Mouse (Mus musculus) heart, postnatal 25 days (tissue): ENCODE data around the gene 1700029F12Rik. TPM values are rescaled to one million over a fixed set of nuclear protein-coding genes. Genes with fewer than 3 reads are reported as not detected.

Experiments used
- DNase-seq: peaks from one replicate; pipeline ENCODE4 v3.0.0; 2022; ENCODE audit warnings: low spot score
- intact Hi-C: fragments of 180-260 bp; cut with DNase I; formaldehyde crosslinking; loops from one replicate; pipeline ENCODE4 v1.15.1; 2025
- total RNA-seq, 2 experiments: library from RNA; stranded (reverse); gene quantifications; 2 replicates each; pipeline ENCODE4 v1.2.3; 2021

Gene 1700029F12Rik
- total RNA-seq, 2 experiments from 2014 or later, result not detected

DNA sequence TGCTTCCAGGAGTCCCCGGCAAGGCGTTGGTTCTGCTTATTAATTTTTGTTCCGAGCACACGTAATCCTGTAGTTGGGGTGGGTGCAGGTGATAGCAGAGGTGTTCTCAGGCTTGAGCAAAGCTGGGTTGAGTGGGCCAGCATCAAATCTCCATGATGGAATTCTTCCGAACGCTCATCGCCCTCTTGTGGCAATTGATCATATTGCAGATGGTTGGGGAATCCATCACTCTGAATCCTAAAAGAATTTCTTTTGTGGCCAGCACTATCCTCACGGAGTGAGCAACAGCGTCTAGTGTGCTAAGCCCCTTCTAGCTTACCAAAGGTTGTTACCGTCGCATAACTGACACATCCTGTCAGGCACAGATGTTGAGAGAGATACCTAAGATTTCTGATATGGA lies 18.5 kb upstream of the 1700029F12Rik start:
- intact Hi-C loops, result loop anchor here (10.0 kb wide), 1 partner anchor 198 kb away; no protein-coding TSS in a partner anchor
- no peak for DNase-seq

DNA sequence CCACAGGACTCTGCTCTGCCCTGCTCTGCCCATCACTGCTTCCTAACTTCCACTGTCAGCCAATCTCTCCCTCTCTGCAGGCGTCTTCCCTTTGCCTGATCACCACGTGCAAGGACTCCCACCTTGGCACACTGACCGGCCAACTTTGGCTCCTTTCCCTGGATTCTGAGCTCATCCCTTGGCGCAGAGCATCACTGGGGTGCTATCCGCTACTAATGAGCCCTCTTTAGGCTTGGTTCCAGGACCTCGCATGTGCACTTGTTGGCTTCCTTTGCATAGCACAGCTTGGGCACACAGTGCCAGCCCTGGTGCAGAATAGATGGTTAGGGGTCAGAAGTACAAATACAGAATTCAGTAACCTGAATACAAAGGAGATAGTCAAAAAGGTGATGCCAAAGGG lies 17.0 kb upstream of the 1700029F12Rik start:
- no peak for DNase-seq
- intact Hi-C loops, result loop anchor here (10.0 kb wide), 1 partner anchor 196 kb away; no protein-coding TSS in a partner anchor

DNA sequence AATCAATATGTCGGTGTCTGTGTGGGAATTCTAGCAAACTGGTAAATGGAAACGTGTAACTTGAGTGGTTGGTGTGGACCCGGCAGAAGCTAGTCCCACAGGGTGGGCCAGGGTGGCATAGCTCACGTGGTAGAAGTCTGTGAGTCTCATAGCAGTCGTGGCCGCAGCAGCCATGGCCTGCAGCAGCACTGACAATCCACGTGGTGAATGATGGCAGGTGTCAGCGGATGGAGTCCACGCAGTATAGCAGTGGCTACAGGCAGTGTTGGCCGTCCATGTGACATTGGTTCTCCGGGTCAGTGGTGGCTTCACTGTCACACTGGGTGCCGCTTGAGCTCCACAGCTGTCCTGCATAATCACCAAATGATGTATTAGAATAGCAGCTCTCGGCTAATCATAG lies 4.1 kb downstream of the 1700029F12Rik start:
- intact Hi-C loops, result no loop called here
- DNase-seq, result no peak

DNA sequence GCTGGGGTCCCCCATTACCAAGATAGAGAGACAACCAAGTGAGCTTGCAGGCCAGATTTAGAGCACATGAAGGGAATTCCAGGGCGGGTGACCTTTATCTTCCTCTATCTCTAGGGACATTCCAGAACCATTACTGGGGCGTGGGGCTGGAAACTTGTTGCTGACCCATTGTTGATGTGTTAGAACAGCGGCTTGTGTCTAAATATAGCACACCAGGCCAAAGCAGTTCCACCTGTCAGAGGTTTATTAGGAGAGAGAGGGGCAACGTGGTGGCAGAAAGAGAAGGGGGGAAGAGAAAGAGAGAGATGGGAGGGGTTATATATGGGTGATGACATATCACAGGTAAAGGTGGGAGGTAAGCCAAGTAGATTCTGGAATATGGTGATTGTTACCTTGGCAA lies 12.3 kb downstream of the 1700029F12Rik start:
- no peak for DNase-seq

DNA sequence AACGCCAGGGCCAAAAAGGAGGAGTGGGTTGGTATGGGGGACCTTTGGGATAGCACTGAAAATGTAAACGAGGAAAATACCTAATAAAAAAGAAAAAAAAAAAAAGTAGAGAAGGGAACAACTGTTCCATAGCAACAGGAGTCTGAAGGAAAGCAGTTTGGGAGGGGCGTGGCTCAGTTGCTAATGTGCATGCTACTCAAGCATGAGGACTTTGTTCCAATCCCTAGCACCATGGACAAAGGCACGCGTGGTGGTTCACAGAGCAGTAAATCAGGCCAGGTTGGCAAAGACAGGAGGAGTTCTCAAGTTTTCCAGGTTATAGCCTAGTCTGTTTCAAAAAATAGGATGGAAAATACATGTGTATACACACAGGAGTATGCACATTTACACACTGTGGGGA lies 14.0 kb downstream of the 1700029F12Rik start:
- DNase-seq, result no peak
- intact Hi-C loops, result no loop called here

More for the DNA sequence above, 12.3 kb downstream of the 1700029F12Rik start:
- intact Hi-C loops, result no loop called here

DNA sequence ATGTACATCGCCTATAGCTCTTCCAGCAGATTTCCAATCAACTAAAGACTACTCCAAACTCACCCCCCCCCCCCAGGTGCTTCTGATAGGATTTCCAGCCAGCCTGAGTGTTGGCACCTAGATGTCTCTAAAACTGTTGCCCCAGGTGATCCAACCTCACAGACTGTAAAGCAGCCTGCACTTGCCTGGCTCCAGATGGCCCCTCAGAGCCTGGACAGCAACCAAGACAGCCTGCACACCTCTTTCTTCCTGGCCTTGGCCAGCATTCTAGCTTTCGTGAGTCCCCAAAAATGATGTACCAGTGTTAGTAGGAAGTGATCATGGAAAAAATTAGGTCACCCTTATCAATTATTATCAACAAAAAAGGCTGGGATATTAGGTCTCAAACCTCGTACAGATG lies 16.5 kb downstream of the 1700029F12Rik start:
- intact Hi-C loops, result no loop called here
- no peak for DNase-seq

DNA sequence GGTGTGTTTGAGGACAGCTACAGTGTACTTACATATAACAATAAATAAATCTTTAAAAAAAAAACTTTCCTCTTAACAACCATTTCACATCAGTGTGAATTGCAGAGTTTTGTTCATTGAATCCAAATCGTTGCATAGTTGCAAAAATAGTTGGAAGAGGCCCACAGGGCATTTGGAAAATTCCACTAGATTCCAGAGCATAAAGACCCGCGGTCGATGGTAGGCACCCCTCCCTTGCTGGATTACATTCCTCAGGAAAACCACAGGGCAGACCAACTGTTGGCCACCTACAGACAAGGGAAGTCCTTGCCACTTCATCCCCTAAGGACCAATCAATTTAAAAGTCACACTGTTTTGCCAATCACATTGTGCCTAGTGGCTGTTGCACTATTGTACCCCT lies 19.8 kb downstream of the 1700029F12Rik start:
- no peak for DNase-seq
- intact Hi-C loops, result no loop called here

DNA sequence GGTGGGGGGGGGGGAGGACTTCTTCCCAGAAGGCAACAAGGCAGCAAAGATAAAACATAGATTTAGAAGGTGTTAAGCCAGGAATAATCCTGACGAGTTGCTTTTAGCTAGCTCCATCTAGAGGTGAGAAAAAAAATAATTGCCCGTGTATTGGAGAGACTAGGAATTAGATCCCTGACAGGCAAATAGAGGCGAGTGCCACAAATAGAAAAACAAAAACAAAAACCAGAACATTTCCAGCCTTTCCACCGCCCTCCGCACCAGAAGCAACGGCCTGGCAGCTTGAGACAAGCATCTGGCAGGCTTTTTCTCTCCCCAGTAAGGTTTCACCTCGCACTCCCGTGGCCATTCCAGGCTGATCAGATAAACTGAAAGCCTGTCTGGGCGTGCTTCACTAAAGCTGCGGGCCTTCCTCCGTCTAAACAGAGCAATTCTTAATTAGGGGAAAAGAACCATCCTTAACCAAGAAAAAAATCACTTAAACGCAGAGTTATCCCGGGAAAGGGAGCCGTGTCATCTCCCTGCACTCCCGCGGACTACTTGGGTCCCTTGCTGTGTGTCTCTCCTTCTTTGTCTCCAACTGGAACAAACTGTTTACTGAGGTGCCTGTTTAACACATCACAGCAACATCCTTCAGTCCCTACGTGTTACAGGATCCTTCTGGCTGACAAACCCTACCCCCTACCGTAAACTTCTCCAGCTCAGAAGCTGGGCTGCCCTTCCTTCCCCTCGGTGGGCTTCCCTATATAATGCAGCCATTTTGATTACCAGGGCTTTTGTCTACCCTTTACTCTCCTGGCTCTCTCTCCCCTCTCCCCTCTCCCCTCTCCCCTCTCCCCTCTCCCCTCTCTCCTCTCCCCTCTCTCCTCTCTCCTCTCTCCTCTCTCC lies 25.7 kb downstream of the 1700029F12Rik start:
- DNase-seq, result no peak
- intact Hi-C loops, result loop anchor here (10.0 kb wide), 1 partner anchor 154 kb away; no protein-coding TSS in a partner anchor

DNA sequence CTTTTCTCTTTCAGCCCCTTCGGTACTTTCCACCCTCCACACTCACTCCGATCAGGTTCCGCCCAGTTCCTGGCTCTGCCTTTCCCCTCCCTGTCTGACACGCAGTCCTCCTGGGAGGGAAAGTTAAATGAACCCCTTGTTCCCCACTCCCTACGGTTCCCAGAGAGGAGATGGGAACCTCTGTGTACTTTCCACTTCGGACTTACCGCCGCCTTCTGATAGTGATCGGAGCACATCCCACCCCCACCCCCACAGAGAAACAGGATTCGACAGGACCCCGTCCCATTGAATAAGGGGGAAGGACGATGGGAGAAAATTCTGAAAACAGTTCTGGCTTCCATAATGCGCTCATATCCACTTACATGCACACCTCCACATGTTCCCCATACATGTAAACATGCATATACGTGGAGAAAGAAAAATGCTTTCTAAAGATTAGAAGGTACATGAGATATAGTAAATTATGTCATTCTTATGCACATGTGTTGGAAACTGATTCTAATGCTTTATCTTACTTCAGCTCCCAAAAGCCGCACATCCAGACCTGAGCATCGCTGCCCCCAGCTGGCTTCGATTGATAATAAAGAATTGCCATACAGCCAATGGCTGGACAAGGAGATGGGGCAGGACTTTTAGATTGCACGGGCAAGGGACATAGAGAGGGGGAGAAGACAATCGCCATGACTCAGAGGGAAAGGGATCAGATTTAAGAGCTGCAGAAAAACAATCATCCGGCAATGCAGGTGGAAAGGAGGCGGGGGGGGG lies 26.5 kb downstream of the 1700029F12Rik start:
- intact Hi-C loops, result loop anchor here (10.0 kb wide), 1 partner anchor 153 kb away; no protein-coding TSS in a partner anchor
- no peak for DNase-seq

DNA sequence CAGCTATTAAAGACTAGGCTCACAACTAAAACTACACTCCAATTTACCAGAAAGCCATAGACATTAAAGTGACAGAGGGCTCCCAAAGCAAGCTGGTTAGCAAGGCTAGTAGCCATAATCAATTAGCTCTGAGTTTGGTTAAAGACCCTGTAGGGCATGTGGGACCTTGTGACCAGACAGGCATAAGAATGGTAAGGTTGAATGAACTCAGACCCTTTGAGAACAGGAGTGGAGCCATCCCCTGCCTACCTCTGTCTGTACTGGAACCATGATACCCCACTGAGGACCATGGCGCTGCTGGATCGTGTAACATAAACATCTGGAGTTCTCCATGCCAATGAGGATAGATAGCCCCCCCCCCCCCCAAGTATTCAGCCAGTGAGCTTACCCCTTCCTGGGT lies 27.4 kb downstream of the 1700029F12Rik start:
- intact Hi-C loops, result loop anchor here (10.0 kb wide), 1 partner anchor 152 kb away; no protein-coding TSS in a partner anchor
- DNase-seq, result no peak

DNA sequence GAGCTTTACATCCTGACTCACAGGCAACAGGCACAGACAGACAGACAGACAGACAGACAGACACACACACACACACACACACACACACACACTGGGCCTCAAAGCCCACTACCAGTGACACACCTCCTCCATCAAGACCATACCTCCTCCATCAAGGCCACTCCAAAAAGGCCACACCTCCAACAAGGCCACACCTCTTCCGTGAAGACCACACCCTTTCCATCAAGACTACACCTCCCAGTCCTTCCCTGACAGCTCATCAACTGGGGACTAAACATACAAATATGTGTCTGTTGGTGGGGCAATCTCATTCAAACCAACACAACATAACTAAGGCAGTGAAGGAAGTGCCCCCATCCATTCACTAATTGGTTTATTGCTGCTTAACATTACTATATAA lies 37.1 kb downstream of the 1700029F12Rik start:
- intact Hi-C loops, result no loop called here
- no peak for DNase-seq

DNA sequence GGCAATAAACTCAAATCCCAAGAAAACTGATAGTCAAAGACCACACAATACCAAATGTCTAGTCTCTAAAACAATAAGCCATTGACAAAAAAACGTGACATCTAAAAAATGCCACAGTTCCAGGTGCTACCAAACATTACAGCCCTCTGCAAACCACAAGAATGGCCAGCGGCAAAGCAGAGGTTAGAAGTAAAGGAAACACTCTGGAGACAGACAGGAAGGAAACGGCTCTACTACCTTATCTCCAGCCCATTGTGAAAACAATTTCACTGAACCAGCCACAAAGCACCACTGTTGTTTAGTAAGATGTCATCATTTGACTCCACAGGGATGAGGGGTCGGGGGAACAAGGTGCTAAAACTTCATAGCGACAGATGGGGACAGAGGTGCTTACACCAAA lies 38.9 kb downstream of the 1700029F12Rik start:
- intact Hi-C loops, result no loop called here

DNA sequence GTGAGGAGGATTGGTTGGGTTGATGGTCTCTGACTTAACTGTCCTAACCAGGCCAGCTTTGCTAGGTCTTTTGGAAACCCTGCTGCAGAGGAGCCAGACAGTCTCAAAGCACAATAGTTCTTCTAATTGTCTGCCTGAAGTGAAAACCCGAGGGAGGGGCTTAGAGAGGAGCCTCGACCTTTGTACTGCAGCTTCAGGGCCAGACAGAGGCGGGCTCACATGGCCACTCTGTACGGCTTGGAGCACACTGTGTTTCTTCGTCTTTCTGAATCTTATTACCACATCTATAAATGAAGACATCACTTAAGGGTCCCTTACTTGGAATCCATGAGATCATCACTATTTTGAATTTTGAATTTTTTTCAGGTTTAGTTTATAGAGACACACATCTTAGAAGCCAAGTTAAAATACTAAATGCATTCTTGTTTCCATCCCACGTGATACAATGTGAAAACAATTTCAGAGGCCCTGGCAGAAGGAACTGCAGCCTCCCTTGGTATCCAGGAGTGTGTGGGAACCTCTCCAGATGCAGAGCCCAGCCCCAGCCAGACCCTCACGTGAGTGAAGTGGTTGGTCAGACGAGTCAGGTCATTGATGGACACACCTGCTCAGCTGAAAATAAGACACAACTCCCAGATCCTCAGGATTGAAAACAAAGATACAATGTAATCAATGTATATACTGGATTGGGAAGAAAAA lies 40.7 kb downstream of the 1700029F12Rik start:
- intact Hi-C loops, result no loop called here
- DNase-seq, result no peak

More for the DNA sequence above, 38.9 kb downstream of the 1700029F12Rik start:
- no peak for DNase-seq

DNA sequence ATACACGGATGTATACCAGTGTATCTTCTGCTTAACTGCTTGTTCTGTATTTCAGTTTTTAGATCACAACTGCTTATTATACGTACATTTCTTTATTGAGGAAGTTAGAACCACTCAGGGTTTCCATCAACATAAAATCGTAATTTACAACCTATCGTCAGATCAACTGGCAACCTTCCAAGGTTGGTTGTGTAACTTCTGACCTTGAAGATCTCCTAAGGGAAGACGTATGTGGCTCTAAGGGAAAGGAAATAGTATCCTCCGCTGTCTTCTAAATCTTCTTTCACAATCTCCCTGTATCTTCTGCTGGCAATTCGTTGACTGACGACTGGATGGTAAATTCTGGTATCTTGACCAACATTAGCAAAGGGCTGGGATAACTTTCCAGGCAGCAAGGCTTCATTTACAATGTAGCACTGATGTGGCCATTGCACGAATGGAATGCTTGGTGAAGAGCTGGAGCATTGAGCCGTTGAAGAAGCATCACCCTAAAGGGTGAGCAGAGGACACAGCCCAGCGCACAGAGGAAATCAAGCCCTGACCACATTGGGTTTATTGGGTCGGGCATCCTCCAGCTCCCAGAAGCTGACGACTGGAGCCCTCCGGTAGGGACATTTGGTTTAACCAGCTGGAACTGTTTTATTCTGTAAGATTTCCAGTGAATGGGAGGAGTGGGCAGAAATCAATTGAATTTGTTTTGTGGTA lies 43.4 kb downstream of the 1700029F12Rik start:
- DNase-seq, result no peak
- intact Hi-C loops, result no loop called here

DNA sequence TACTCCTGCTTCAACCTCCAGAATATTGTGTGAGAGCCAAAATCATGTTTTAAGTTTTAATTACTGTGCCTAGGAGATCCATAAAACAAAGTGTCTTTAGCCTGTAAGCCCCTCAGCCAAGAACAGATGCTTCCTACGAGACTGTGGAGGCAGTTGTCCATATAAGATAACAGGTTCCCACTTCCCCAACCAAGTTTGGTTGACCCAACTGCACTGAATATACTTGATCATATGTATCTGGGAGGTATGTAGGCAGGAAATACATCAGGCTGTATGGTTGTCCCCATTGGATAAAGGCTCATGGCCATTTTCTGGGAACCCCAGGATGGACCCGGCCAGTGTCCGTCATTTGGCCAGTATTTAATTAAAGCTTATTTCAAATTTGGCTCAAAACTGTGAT lies 44.1 kb downstream of the 1700029F12Rik start:
- intact Hi-C loops, result no loop called here
- no peak for DNase-seq

DNA sequence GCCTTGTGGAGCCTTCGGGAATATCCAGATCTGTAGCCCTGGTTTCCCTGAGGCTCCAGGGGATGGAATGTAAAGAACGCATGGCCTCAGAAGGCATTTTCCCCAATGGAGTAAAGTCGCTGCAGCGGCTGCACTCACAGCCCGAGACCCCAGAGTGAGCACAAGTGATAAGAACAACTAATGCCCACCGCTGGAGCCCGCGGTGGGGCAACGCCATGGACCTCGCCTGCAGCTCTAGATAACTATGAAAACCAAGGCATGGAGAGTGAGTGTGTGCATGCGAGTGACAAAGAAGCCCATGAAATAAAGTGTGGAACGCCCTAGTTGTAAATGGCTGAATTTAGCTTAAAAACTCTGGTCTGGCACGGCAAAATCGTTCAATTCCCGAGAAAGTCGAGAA lies 45.0 kb downstream of the 1700029F12Rik start:
- DNase-seq, result no peak
- intact Hi-C loops, result no loop called here

DNA sequence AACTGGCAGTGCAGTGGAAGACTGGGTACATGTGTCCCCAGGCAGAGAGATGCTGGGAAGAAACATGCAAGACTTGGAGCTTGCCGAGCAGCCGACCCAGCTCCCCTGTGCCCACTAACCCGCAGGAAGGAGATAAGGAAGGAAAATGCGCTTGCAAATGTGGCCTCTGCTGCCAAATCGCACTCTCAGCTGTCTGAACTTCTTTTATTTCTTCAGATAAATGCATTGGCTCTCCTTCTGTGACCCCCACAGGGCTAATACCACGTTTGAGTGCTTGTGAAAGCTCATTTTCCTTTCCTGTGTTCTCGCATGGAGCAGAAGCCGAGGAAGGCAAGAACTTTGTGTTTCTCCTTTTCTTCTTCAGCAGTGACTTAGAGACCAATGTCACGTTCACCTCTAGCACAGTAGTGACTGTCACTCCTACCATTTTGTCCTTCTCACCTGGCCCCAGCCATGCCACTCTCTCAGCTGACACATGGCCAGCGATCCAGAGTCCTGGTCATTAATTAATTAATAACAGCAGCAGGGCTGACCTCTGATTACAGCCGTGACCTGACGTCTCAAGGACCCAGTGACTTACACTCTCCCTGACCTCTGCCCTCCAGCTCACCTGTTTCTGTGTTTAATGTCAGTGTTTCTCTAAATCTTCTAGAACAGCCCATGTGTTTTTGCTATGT lies 48.4 kb downstream of the 1700029F12Rik start:
- no peak for DNase-seq
- intact Hi-C loops, result no loop called here

DNA sequence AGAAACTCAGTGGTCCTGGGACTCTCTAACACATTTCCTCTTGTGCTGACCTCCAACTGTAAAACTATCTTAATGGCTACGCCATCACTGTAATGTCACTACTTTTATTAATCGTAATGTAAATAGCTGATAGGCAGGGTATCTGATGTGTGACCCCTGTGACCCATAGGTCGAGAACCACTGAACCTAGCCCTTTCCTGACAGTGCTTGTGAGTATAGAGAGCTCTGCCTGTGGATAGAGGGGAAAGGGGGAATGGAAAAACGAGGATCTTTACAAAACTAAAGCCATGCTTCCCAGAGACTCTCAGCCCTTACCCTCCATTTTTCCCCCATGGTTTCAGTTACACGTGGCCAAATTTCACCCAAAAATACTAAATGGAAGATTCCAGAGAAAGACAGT lies 49.5 kb downstream of the 1700029F12Rik start:
- intact Hi-C loops, result no loop called here
- DNase-seq, result no peak
